Mouse (Mus musculus): ENCODE results near the gene Ripor3. TPM values are rescaled to one million over a fixed set of nuclear protein-coding genes. Genes with fewer than 3 reads are reported as not detected.

Gene Ripor3
- polyA plus RNA-seq, 1 experiment from 2014 or later = 0.13 TPM

GRCm38 (mm10) chr2:167999145-167999743 is 11.2 kb downstream of the Ripor3 start:
- no peaks in the 10 kb centered on the region for H3K4me1 ChIP-seq (replicated peaks; ENCODE audit: control insufficient read depth, insufficient read depth, low read length)
- H3K36me3 ChIP-seq (replicated peaks; ENCODE audit: control insufficient read depth, insufficient read depth) = no peaks in the 10 kb centered on the region
- H3K9me3 ChIP-seq (ENCODE audit: control insufficient read depth, low read length) = 0 out of 2 replicates have a peak, but pooled peaks cover 7% of the 10 kb centered on the region
- H3K27ac ChIP-seq = no peak overlapping the region
- H3K27me3 ChIP-seq (ENCODE audit: control insufficient read depth, insufficient read depth, low read length) = no peaks in the 10 kb centered on the region
- ATAC-seq (ENCODE audit: low FRiP score) = no peak
- no peak overlapping the region for H3K4me2 ChIP-seq (replicated peaks)
- no peak for DNase-seq (ENCODE audit: low spot score)
- 69% methylated on average over 3 of the region's 3 CpGs for WGBS
- no peak overlapping the region for H3K4me3 ChIP-seq (replicated peaks; ENCODE audit: low read length)
- H3K9ac ChIP-seq = no peak overlapping the region

DNA sequence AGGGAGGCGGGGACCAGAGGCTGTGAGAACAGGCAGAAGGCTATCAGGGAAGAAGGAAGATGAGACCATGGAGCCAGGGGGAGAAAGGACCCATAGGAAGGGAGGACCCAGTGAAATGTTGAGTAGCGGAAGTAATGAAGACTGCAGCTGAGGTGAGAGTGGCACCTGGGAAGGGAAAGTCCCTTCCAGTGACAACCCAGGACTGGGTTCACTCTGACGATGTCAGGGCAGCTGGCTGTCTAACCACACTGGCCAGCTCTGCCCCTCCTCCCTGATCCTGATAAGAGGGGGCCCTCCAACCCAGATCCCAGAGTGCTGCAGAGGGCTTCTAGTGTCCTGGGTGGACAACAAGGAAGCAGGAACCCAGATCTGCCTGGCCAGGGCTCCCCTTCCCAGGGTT is 12.9 kb downstream of the Ripor3 start:
- no peak for DNase-seq (ENCODE audit: low spot score)
- WGBS = 79% methylated on average over 3 of the region's 3 CpGs
- Histone ChIP-seq H3K4me2 (replicated peaks) (no peak overlapping the region), H3K4me1 (replicated peaks; ENCODE audit: control insufficient read depth, insufficient read depth, low read length) (no peaks in the 10 kb centered on the region), H3K27ac (no peak overlapping the region), H3K9ac (no peak overlapping the region), H3K9me3 (ENCODE audit: control insufficient read depth, low read length) (0 out of 2 replicates have a peak, but pooled peaks cover 7% of the 10 kb centered on the region), H3K4me3 (replicated peaks; ENCODE audit: low read length) (no peak overlapping the region), H3K36me3 (replicated peaks; ENCODE audit: control insufficient read depth, insufficient read depth) (no peaks in the 10 kb centered on the region), H3K27me3 (ENCODE audit: control insufficient read depth, insufficient read depth, low read length) (no peaks in the 10 kb centered on the region)
- no peak for ATAC-seq (ENCODE audit: low FRiP score)

DNA sequence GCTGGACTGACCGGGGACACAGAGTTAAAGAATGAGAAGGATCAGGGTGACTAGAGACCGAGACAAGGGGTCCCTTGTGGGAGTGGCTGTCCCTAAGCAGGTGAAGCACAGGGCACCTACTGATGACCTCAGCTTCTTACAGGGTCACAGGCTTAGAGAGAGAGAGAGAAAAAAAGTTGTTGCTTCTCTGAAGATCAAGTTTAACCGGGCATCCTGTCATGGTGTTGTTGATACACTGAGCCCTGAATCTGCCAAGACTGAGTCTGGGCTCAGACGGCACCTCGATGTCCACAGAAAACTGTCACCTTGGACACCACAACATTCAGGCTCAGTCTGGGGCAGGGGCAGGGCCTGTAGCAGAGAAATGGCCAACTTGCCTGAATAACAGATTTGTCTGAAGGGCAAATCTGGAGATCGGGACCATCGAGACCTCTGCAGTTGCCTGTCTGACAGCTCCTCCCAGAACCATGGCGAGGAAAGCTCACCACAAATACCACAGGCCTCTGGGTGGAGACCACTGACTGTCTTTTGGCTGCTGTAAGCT is 13.7 kb downstream of the Ripor3 start:
- Histone ChIP-seq H3K36me3 (replicated peaks; ENCODE audit: control insufficient read depth, insufficient read depth) (no peaks in the 10 kb centered on the region), H3K9ac (no peak overlapping the region), H3K27me3 (ENCODE audit: control insufficient read depth, insufficient read depth, low read length) (no peaks in the 10 kb centered on the region), H3K4me1 (replicated peaks; ENCODE audit: control insufficient read depth, insufficient read depth, low read length) (no peaks in the 10 kb centered on the region), H3K4me3 (replicated peaks; ENCODE audit: low read length) (no peak overlapping the region), H3K4me2 (replicated peaks) (no peak overlapping the region), H3K27ac (no peak overlapping the region), H3K9me3 (ENCODE audit: control insufficient read depth, low read length) (0 out of 2 replicates have a peak, but pooled peaks cover 7% of the 10 kb centered on the region)
- WGBS = 60% methylated on average over 8 of the region's 8 CpGs
- ATAC-seq (ENCODE audit: low FRiP score) (no peak), DNase-seq (ENCODE audit: low spot score) (no peak)

DNA sequence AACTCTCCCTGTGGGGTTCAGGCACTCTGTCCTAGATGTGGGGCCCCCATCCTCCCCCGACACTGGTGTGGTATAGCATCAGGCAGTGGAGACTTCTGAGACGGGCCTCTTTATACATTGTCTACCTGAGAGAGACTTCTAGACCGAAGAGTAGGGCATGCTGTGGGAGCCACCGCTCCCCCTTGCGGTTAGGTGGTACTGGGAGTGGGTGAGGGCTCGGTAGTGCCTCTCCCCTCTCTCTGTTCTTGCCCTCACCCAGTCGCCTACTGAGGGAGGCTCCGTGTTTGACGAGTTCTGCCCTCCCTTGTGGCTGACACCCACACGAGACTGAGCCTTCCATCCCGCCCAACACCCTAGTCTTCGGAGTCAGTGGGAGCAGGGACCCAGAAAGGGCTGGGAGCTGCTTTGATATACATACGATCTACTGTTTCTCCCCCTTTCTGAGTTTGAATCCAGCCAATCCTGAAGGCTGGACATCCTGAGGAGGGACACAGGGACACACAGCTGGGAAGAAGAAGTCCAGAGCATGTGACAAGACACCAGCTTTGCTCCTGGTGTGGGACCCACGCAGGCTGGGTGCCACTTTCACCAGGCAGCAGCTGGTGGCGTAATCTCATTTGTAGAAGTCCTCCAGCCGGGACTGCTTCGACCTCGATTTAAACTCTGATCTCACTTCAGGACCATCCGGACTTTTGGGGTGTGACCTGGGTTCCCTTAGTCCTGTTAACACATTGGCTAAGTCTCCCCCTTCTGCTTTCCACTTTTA is 14.4 kb downstream of the Ripor3 start:
- Histone ChIP-seq H3K4me1 (replicated peaks; ENCODE audit: control insufficient read depth, insufficient read depth, low read length) (no peaks in the 10 kb centered on the region), H3K36me3 (replicated peaks; ENCODE audit: control insufficient read depth, insufficient read depth) (no peaks in the 10 kb centered on the region), H3K4me2 (replicated peaks) (no peak overlapping the region), H3K9ac (no peak overlapping the region), H3K27ac (no peak overlapping the region), H3K4me3 (replicated peaks; ENCODE audit: low read length) (no peak overlapping the region), H3K27me3 (ENCODE audit: control insufficient read depth, insufficient read depth, low read length) (no peaks in the 10 kb centered on the region), H3K9me3 (ENCODE audit: control insufficient read depth, low read length) (0 out of 2 replicates have a peak, but pooled peaks cover 7% of the 10 kb centered on the region)
- no peak for DNase-seq (ENCODE audit: low spot score)
- WGBS = 72% methylated on average over 19 of the region's 19 CpGs
- no peak for ATAC-seq (ENCODE audit: low FRiP score)

DNA sequence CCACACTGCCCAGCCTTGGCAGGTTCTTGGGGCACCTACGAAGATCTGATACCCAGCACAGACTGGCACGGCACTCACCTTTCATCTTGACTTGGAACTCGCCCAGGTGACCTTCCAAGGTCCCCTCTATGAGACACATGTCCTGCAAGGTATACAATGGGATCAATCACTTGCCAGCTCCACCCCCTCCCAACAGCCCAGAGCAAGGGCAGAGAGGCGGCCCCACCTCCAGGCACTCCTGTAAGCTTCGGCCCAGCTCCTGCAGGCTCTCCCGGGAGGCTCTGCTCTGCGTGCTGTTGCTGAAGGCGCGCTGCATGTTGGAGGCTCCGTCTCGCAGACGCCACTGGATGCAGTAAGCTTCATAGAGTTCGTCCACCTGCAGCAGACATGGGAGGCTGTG is 17.2 kb downstream of the Ripor3 start:
- 66% methylated on average over 13 of the region's 13 CpGs for WGBS
- no peak for ATAC-seq (ENCODE audit: low FRiP score)
- Histone ChIP-seq H3K4me1 (replicated peaks; ENCODE audit: control insufficient read depth, insufficient read depth, low read length) (no peaks in the 10 kb centered on the region), H3K4me2 (replicated peaks) (no peak overlapping the region), H3K9ac (no peak overlapping the region), H3K9me3 (ENCODE audit: control insufficient read depth, low read length) (no peaks in the 10 kb centered on the region), H3K27ac (no peak overlapping the region), H3K36me3 (replicated peaks; ENCODE audit: control insufficient read depth, insufficient read depth) (no peaks in the 10 kb centered on the region), H3K27me3 (ENCODE audit: control insufficient read depth, insufficient read depth, low read length) (no peaks in the 10 kb centered on the region), H3K4me3 (replicated peaks; ENCODE audit: low read length) (no peak overlapping the region)
- no peak for DNase-seq (ENCODE audit: low spot score)

DNA sequence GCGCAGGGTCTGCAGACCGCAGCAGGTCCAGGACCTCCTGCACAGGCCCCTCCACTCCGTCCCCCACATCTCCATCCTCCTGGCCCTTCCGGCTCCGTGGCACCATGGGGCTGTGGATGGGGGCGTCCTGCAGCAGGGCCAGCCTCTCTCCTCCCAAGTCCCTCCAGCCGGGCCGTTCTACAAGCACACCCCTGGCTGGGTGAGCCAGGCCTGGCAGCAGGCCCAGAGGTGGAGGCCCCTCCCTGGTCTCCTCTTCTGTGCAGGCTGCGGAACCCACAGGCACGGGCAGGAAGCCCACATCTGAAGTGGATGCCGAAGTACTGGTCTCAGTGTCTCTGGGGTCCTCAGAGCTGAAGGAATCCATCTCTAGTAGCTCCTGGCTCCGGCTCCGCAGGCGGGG is 21.1 kb downstream of the Ripor3 start:
- Histone ChIP-seq H3K27me3 (ENCODE audit: control insufficient read depth, insufficient read depth, low read length) (no peaks in the 10 kb centered on the region), H3K36me3 (replicated peaks; ENCODE audit: control insufficient read depth, insufficient read depth) (no peaks in the 10 kb centered on the region), H3K9me3 (ENCODE audit: control insufficient read depth, low read length) (no peaks in the 10 kb centered on the region), H3K4me2 (replicated peaks) (no peak overlapping the region), H3K27ac (no peak overlapping the region), H3K4me3 (replicated peaks; ENCODE audit: low read length) (no peak overlapping the region), H3K4me1 (replicated peaks; ENCODE audit: control insufficient read depth, insufficient read depth, low read length) (no peaks in the 10 kb centered on the region), H3K9ac (no peak overlapping the region)
- DNase-seq (ENCODE audit: low spot score) (peak; percentile 62), ATAC-seq (ENCODE audit: low FRiP score) (peak; percentile 39; the same call in 1 of the 2 replicates)
- WGBS = 65% methylated on average over 14 of the region's 14 CpGs

GRCm38 (mm10) chr2:167987640-167988039 is 22.8 kb downstream of the Ripor3 start:
- 66% methylated on average over 12 of the region's 12 CpGs for WGBS
- Histone ChIP-seq H3K27me3 (ENCODE audit: control insufficient read depth, insufficient read depth, low read length) (no peaks in the 10 kb centered on the region), H3K27ac (no peak overlapping the region), H3K9ac (no peak overlapping the region), H3K4me2 (replicated peaks) (no peak overlapping the region), H3K4me3 (replicated peaks; ENCODE audit: low read length) (no peak overlapping the region), H3K9me3 (ENCODE audit: control insufficient read depth, low read length) (no peaks in the 10 kb centered on the region), H3K4me1 (replicated peaks; ENCODE audit: control insufficient read depth, insufficient read depth, low read length) (no peaks in the 10 kb centered on the region), H3K36me3 (replicated peaks; ENCODE audit: control insufficient read depth, insufficient read depth) (no peaks in the 10 kb centered on the region)
- ATAC-seq (ENCODE audit: low FRiP score) = no peak
- no peak for DNase-seq (ENCODE audit: low spot score)

- Histone ChIP-seq H3K4me3 (replicated peaks; ENCODE audit: low read length) (no peak overlapping the region), H3K27me3 (ENCODE audit: control insufficient read depth, insufficient read depth, low read length) (no peaks in the 10 kb centered on the region), H3K27ac (no peak overlapping the region), H3K36me3 (replicated peaks; ENCODE audit: control insufficient read depth, insufficient read depth) (no peaks in the 10 kb centered on the region), H3K4me2 (replicated peaks) (no peak overlapping the region), H3K4me1 (replicated peaks; ENCODE audit: control insufficient read depth, insufficient read depth, low read length) (no peaks in the 10 kb centered on the region), H3K9ac (no peak overlapping the region), H3K9me3 (ENCODE audit: control insufficient read depth, low read length) (no peaks in the 10 kb centered on the region)
- no peak for ATAC-seq (ENCODE audit: low FRiP score)
- no peak for DNase-seq (ENCODE audit: low spot score)
- 22% methylated on average over 6 of the region's 7 CpGs for WGBS
Observed at GRCm38 (mm10) chr2:167986762-167987161, 23.7 kb downstream of the Ripor3 start.

DNA sequence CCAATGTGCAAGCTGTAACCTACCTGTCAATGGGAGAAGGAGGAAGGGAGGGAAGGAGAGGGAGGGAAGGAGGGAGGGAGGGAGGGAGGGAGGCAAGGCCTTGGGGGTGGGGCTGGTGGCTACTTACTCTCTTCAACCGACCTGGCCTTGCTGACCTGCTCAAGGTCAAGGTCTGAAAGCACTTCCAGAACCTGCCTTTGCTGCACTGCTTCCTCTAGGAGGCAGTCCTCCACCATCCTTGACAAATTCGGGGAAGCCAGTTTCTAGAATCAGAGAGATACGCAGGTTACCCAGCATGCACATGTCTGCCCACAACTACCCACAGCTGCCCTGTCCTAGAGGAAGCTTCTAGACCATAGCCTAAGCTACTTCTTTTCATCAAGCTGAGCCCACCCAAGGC is 25.5 kb downstream of the Ripor3 start:
- 39% methylated on average over 3 of the region's 3 CpGs for WGBS
- Histone ChIP-seq H3K36me3 (replicated peaks; ENCODE audit: control insufficient read depth, insufficient read depth) (0 out of 2 replicates have a peak, but pooled peaks cover 1% of the 10 kb centered on the region), H3K27me3 (ENCODE audit: control insufficient read depth, insufficient read depth, low read length) (no peaks in the 10 kb centered on the region), H3K4me1 (replicated peaks; ENCODE audit: control insufficient read depth, insufficient read depth, low read length) (no peaks in the 10 kb centered on the region), H3K27ac (no peak overlapping the region), H3K4me3 (replicated peaks; ENCODE audit: low read length) (no peak overlapping the region), H3K9ac (no peak overlapping the region), H3K9me3 (ENCODE audit: control insufficient read depth, low read length) (no peaks in the 10 kb centered on the region), H3K4me2 (replicated peaks) (no peak overlapping the region)
- no peak for DNase-seq (ENCODE audit: low spot score)
- no peak for ATAC-seq (ENCODE audit: low FRiP score)
